Mouse (Mus musculus): ENCODE measurements around the gene Bod1l. TPM values are rescaled to one million over a fixed set of nuclear protein-coding genes. Genes with fewer than 3 reads are reported as not detected.

Bod1l gene
- polyA plus RNA-seq, 1 experiment from 2014 or later = 18.2 TPM

GRCm38 (mm10) chr5:41763731-41764721 is 80.1 kb downstream of the Bod1l start, which contains the start of gene Nkx3-2:
TSS of gene Nkx3-2 (minus strand) at chr5:41764501.
- WGBS = under 1% methylated on average over 72 of the region's 79 CpGs
- Histone ChIP-seq H3K9ac (ENCODE audit: low read length) (no peak within 1 kb of the TSS), H3K4me2 (ENCODE audit: low read length) (peak within 1 kb of the TSS; percentile 49), H3K27ac (ENCODE audit: low read depth, low read length) (no peak within 1 kb of the TSS), H3K4me1 (ENCODE audit: control insufficient read depth, insufficient read depth, low read length) (peaks cover 10% of the 10 kb centered on the region), H3K4me3 (ENCODE audit: low read depth, low read length) (peak within 1 kb of the TSS; percentile 27), H3K9me3 (replicated peaks; ENCODE audit: control insufficient read depth, low read length) (no peaks in the 10 kb centered on the region), H3K27me3 (replicated peaks; ENCODE audit: control insufficient read depth, insufficient read depth, low read length) (peaks cover 80% of the 10 kb centered on the region), H3K36me3 (ENCODE audit: control insufficient read depth, insufficient read depth, low read length) (no peaks in the 10 kb centered on the region)
- ATAC-seq = peak; percentile 47
- no peak for DNase-seq (ENCODE audit: low spot score)

- peak overlapping the region; percentile 27; the same call in 1 of the 2 replicates for H3K4me3 ChIP-seq (ENCODE audit: low read depth, low read length)
- DNase-seq (ENCODE audit: low spot score) = no peak
- H3K9ac ChIP-seq (ENCODE audit: low read length) = no peak overlapping the region
- H3K36me3 ChIP-seq (ENCODE audit: control insufficient read depth, insufficient read depth, low read length) = no peaks in the 10 kb centered on the region
- no peaks in the 10 kb centered on the region for H3K9me3 ChIP-seq (replicated peaks; ENCODE audit: control insufficient read depth, low read length)
- under 1% methylated on average over 37 of the region's 41 CpGs for WGBS
- H3K27me3 ChIP-seq (replicated peaks; ENCODE audit: control insufficient read depth, insufficient read depth, low read length) = peaks cover 87% of the 10 kb centered on the region
- H3K4me1 ChIP-seq (ENCODE audit: control insufficient read depth, insufficient read depth, low read length) = peaks cover 10% of the 10 kb centered on the region
- no peak overlapping the region for H3K27ac ChIP-seq (ENCODE audit: low read depth, low read length)
- 0 out of 2 replicates have a peak, but pooled peaks have one; percentile 22 for ATAC-seq
- peak overlapping the region; percentile 49 for H3K4me2 ChIP-seq (ENCODE audit: low read length)
Observed at GRCm38 (mm10) chr5:41762947-41763730, 81.0 kb downstream of the Bod1l start.

- Histone ChIP-seq H3K27me3 (replicated peaks; ENCODE audit: control insufficient read depth, insufficient read depth, low read length) (peaks cover 87% of the 10 kb centered on the region), H3K27ac (ENCODE audit: low read depth, low read length) (no peak overlapping the region), H3K9ac (ENCODE audit: low read length) (no peak overlapping the region), H3K4me3 (ENCODE audit: low read depth, low read length) (peak overlapping the region; percentile 1; the same call in 1 of the 2 replicates), H3K36me3 (ENCODE audit: control insufficient read depth, insufficient read depth, low read length) (no peaks in the 10 kb centered on the region), H3K4me1 (ENCODE audit: control insufficient read depth, insufficient read depth, low read length) (peaks cover 7% of the 10 kb centered on the region), H3K4me2 (ENCODE audit: low read length) (no peak overlapping the region), H3K9me3 (replicated peaks; ENCODE audit: control insufficient read depth, low read length) (no peaks in the 10 kb centered on the region)
- WGBS = 2% methylated on average over 27 of the region's 27 CpGs
- ATAC-seq (no peak), DNase-seq (ENCODE audit: low spot score) (no peak)
Observed at GRCm38 (mm10) chr5:41762141-41762946, 81.8 kb downstream of the Bod1l start.

GRCm38 (mm10) chr5:41761509-41762140 is 82.5 kb downstream of the Bod1l start:
- DNase-seq (ENCODE audit: low spot score) (no peak), ATAC-seq (no peak)
- Histone ChIP-seq H3K9ac (ENCODE audit: low read length) (no peak overlapping the region), H3K27ac (ENCODE audit: low read depth, low read length) (no peak overlapping the region), H3K4me1 (ENCODE audit: control insufficient read depth, insufficient read depth, low read length) (peaks cover 6% of the 10 kb centered on the region; the same call in 1 of the 2 replicates), H3K27me3 (replicated peaks; ENCODE audit: control insufficient read depth, insufficient read depth, low read length) (peaks cover 87% of the 10 kb centered on the region), H3K4me3 (ENCODE audit: low read depth, low read length) (peak overlapping the region; percentile 1), H3K9me3 (replicated peaks; ENCODE audit: control insufficient read depth, low read length) (no peaks in the 10 kb centered on the region), H3K4me2 (ENCODE audit: low read length) (no peak overlapping the region), H3K36me3 (ENCODE audit: control insufficient read depth, insufficient read depth, low read length) (no peaks in the 10 kb centered on the region)
- WGBS = under 1% methylated on average over 54 of the region's 56 CpGs

GRCm38 (mm10) chr5:41760831-41761508 is 83.1 kb downstream of the Bod1l start:
- ATAC-seq (no peak), DNase-seq (ENCODE audit: low spot score) (no peak)
- WGBS = under 1% methylated on average over 22 of the region's 22 CpGs
- Histone ChIP-seq H3K27ac (ENCODE audit: low read depth, low read length) (no peak overlapping the region), H3K36me3 (ENCODE audit: control insufficient read depth, insufficient read depth, low read length) (no peaks in the 10 kb centered on the region), H3K9ac (ENCODE audit: low read length) (no peak overlapping the region), H3K27me3 (replicated peaks; ENCODE audit: control insufficient read depth, insufficient read depth, low read length) (peaks cover 86% of the 10 kb centered on the region), H3K4me3 (ENCODE audit: low read depth, low read length) (peak overlapping the region; percentile 1; the same call in 1 of the 2 replicates), H3K4me2 (ENCODE audit: low read length) (no peak overlapping the region), H3K9me3 (replicated peaks; ENCODE audit: control insufficient read depth, low read length) (no peaks in the 10 kb centered on the region), H3K4me1 (ENCODE audit: control insufficient read depth, insufficient read depth, low read length) (peaks cover 6% of the 10 kb centered on the region; the same call in 1 of the 2 replicates)

- no peaks in the 10 kb centered on the region for H3K36me3 ChIP-seq (ENCODE audit: control insufficient read depth, insufficient read depth, low read length)
- WGBS = under 1% methylated on average over 8 of the region's 8 CpGs
- H3K4me1 ChIP-seq (ENCODE audit: control insufficient read depth, insufficient read depth, low read length) = peaks cover 6% of the 10 kb centered on the region; the same call in 1 of the 2 replicates
- ATAC-seq (no peak), DNase-seq (ENCODE audit: low spot score) (no peak)
- H3K4me2 ChIP-seq (ENCODE audit: low read length) = no peak overlapping the region
- no peak overlapping the region for H3K9ac ChIP-seq (ENCODE audit: low read length)
- H3K27ac ChIP-seq (ENCODE audit: low read depth, low read length) = no peak overlapping the region
- H3K27me3 ChIP-seq (replicated peaks; ENCODE audit: control insufficient read depth, insufficient read depth, low read length) = peaks cover 88% of the 10 kb centered on the region
- H3K4me3 ChIP-seq (ENCODE audit: low read depth, low read length) = no peak overlapping the region
- H3K9me3 ChIP-seq (replicated peaks; ENCODE audit: control insufficient read depth, low read length) = no peaks in the 10 kb centered on the region
Observed at GRCm38 (mm10) chr5:41760071-41760470, 84.0 kb downstream of the Bod1l start.

GRCm38 (mm10) chr5:41758671-41759639 is 85.2 kb downstream of the Bod1l start:
- H3K9me3 ChIP-seq (replicated peaks; ENCODE audit: control insufficient read depth, low read length) = no peaks in the 10 kb centered on the region
- no peak overlapping the region for H3K9ac ChIP-seq (ENCODE audit: low read length)
- H3K4me1 ChIP-seq (ENCODE audit: control insufficient read depth, insufficient read depth, low read length) = peaks cover 3% of the 10 kb centered on the region; the same call in 1 of the 2 replicates
- no peaks in the 10 kb centered on the region for H3K36me3 ChIP-seq (ENCODE audit: control insufficient read depth, insufficient read depth, low read length)
- DNase-seq (ENCODE audit: low spot score) (no peak), ATAC-seq (no peak)
- no peak overlapping the region for H3K27ac ChIP-seq (ENCODE audit: low read depth, low read length)
- H3K4me2 ChIP-seq (ENCODE audit: low read length) = no peak overlapping the region
- WGBS = 3% methylated on average over 19 of the region's 19 CpGs
- peaks cover 88% of the 10 kb centered on the region for H3K27me3 ChIP-seq (replicated peaks; ENCODE audit: control insufficient read depth, insufficient read depth, low read length)
- no peak overlapping the region for H3K4me3 ChIP-seq (ENCODE audit: low read depth, low read length)

Data from forebrain, embryonic 14.5 days (tissue).